Mouse (Mus musculus) neural tube, embryonic 11.5 days (tissue): Measurements from ENCODE around the gene Gab2. TPM values are rescaled to one million over a fixed set of nuclear protein-coding genes. Genes with fewer than 3 reads are reported as not detected.

Source experiments
- ATAC-seq: fragments of 200-750 bp; cut with Nextera tagmentation; 2 replicates; pipeline ENCODE4 v1.8.0; 2017; ENCODE audit warnings: moderate number of reproducible peaks, mild to moderate bottlenecking, moderate TSS enrichment, moderate library complexity; ENCODE audit not compliant: insufficient read depth, low FRiP score, low TSS enrichment
- DNase-seq: peaks from one replicate; pipeline ENCODE4 v3.0.0-alpha.2; 2015; ENCODE audit warnings: low spot score
- H3K27ac ChIP-seq: fragments of 300-500 bp; sonication (generic); 2 replicates; pipeline ENCODE4 v1.5.1; 2014; ENCODE audit warnings: low read depth, mild to moderate bottlenecking, low read length
- H3K27me3 ChIP-seq: fragments of 300-500 bp; sonication (generic); 2 replicates; pipeline ENCODE4 v1.6.1; 2014; ENCODE audit warnings: mild to moderate bottlenecking, low read length, mixed read lengths; ENCODE audit not compliant: control insufficient read depth, insufficient read depth
- H3K36me3 ChIP-seq: fragments of 300-500 bp; sonication (generic); 2 replicates; pipeline ENCODE4 v1.6.1; 2014; ENCODE audit warnings: mild to moderate bottlenecking, low read length, moderate library complexity, mixed read lengths; ENCODE audit not compliant: control insufficient read depth, insufficient read depth
- H3K4me1 ChIP-seq: fragments of 300-500 bp; sonication (generic); 2 replicates; pipeline ENCODE4 v1.6.1; 2014; ENCODE audit warnings: low read length, mixed read lengths; ENCODE audit not compliant: control insufficient read depth, insufficient read depth
- H3K4me2 ChIP-seq: fragments of 300-500 bp; sonication (generic); 2 replicates; pipeline ENCODE4 v1.6.1; 2014; ENCODE audit warnings: low read depth, mild to moderate bottlenecking, moderate library complexity
- H3K4me3 ChIP-seq: fragments of 300-500 bp; sonication (generic); 2 replicates; pipeline ENCODE4 v1.5.1; 2014; ENCODE audit warnings: low read depth, low read length
- H3K9ac ChIP-seq: fragments of 300-500 bp; sonication (generic); 2 replicates; pipeline ENCODE4 v1.6.1; 2014; ENCODE audit warnings: mild to moderate bottlenecking, low read length
- H3K9me3 ChIP-seq: fragments of 300-500 bp; sonication (generic); 2 replicates; pipeline ENCODE4 v1.6.1; 2016; ENCODE audit warnings: low read length; ENCODE audit not compliant: control insufficient read depth
- WGBS: fragments of 180-500 bp; shearing (Covaris S2); extraction: QIAGEN DNeasy Blood & Tissue Kit; methylation state at CpG from one replicate; pipeline ENCODE4 v1.1.7; 2014; 5-methylcytosine and 5-hydroxymethylcytosine counted together
- polyA plus RNA-seq: library from polyadenylated mRNA; unstranded; fragments of >200 nt; fragmentation: Nextera tagmentation; extraction: Ambion mirVana; gene quantifications from 2 replicates; pipeline ENCODE4 v1.2.1, GENCODE M21; 2014

Gab2 gene
- polyA plus RNA-seq, 1 experiment from 2014 or later = 12.9 TPM

- Histone ChIP-seq H3K9ac (peak overlapping the region; percentile 4; the same call in 1 of the 2 replicates), H3K27me3 (peaks cover 27% of the 10 kb centered on the region), H3K4me1 (peaks cover 7% of the 10 kb centered on the region; the same call in 1 of the 2 replicates), H3K4me3 (peak overlapping the region; percentile 20), H3K9me3 (no peaks in the 10 kb centered on the region), H3K4me2 (peak overlapping the region; percentile 35), H3K27ac (no peak overlapping the region), H3K36me3 (no peaks in the 10 kb centered on the region)
- WGBS = 11% methylated on average over 91 of the region's 96 CpGs
- ATAC-seq (peak; percentile 25; the same call in 1 of the 2 replicates), DNase-seq (peak; percentile 45)
Measured at GRCm38 (mm10) chr7:97325156-97325985, 244.0 kb downstream of the Gab2 start.

- Histone ChIP-seq H3K36me3 (no peaks in the 10 kb centered on the region), H3K9ac (no peak overlapping the region), H3K27me3 (peaks cover 27% of the 10 kb centered on the region), H3K4me2 (no peak overlapping the region), H3K4me1 (peaks cover 9% of the 10 kb centered on the region; the same call in 1 of the 2 replicates), H3K27ac (no peak overlapping the region), H3K9me3 (no peaks in the 10 kb centered on the region), H3K4me3 (no peak overlapping the region)
- no peak for ATAC-seq
- no peak for DNase-seq
- WGBS = 90% methylated on average over 4 of the region's 4 CpGs
Measured at GRCm38 (mm10) chr7:97327376-97327775, 246.0 kb downstream of the Gab2 start.

- ATAC-seq (no peak), DNase-seq (no peak)
- Histone ChIP-seq H3K4me1 (peaks cover 11% of the 10 kb centered on the region), H3K27me3 (peaks cover 27% of the 10 kb centered on the region), H3K4me2 (no peak overlapping the region), H3K4me3 (no peak overlapping the region), H3K36me3 (no peaks in the 10 kb centered on the region), H3K9me3 (no peaks in the 10 kb centered on the region), H3K9ac (no peak overlapping the region), H3K27ac (no peak overlapping the region)
- WGBS = 71% methylated on average over 13 of the region's 13 CpGs
Measured at GRCm38 (mm10) chr7:97328891-97329588, 247.7 kb downstream of the Gab2 start.

- DNase-seq = no peak
- WGBS = 94% methylated on average over 3 of the region's 3 CpGs
Measured at GRCm38 (mm10) chr7:97329676-97330075, 248.3 kb downstream of the Gab2 start.

GRCm38 (mm10) chr7:97330931-97331645 is 249.7 kb downstream of the Gab2 start:
- Histone ChIP-seq H3K27ac (no peak overlapping the region), H3K9me3 (no peaks in the 10 kb centered on the region), H3K36me3 (no peaks in the 10 kb centered on the region), H3K4me1 (peaks cover 5% of the 10 kb centered on the region; the same call in 1 of the 2 replicates), H3K9ac (peak overlapping the region; percentile 71), H3K4me2 (peak overlapping the region; percentile 78), H3K27me3 (peaks cover 6% of the 10 kb centered on the region), H3K4me3 (peak overlapping the region; percentile 80)
- DNase-seq (no peak), ATAC-seq (no peak)
- 75% methylated on average over 11 of the region's 11 CpGs for WGBS

More at GRCm38 (mm10) chr7:97329676-97330075, 248.3 kb downstream of the Gab2 start:
- Histone ChIP-seq H3K9ac (no peak overlapping the region), H3K27ac (no peak overlapping the region), H3K9me3 (no peaks in the 10 kb centered on the region), H3K4me1 (peaks cover 11% of the 10 kb centered on the region), H3K4me3 (no peak overlapping the region), H3K36me3 (no peaks in the 10 kb centered on the region), H3K27me3 (peaks cover 21% of the 10 kb centered on the region), H3K4me2 (no peak overlapping the region)
- ATAC-seq = no peak

GRCm38 (mm10) chr7:97331726-97332666 is 250.6 kb downstream of the Gab2 start, which contains the start of the genes Usp35 and Kctd21:
Gene Usp35 (minus strand): TSS chr7:97332020.
Gene Kctd21 (plus strand): TSS chr7:97332327.
- peak; percentile 97 for DNase-seq
- no peaks in the 10 kb centered on the region for H3K9me3 ChIP-seq
- H3K4me2 ChIP-seq = peak within 1 kb of the TSS; percentile 78
- H3K27me3 ChIP-seq = no peaks in the 10 kb centered on the region
- H3K9ac ChIP-seq = peak within 1 kb of the TSS; percentile 71
- H3K27ac ChIP-seq = 0 out of 2 replicates have a peak within 1 kb of the TSS, but pooled peaks have one; percentile 14
- peaks cover 5% of the 10 kb centered on the region; the same call in 1 of the 2 replicates for H3K4me1 ChIP-seq
- peak within 1 kb of the TSS; percentile 80 for H3K4me3 ChIP-seq
- 1% methylated on average over 66 of the region's 68 CpGs for WGBS
- H3K36me3 ChIP-seq = no peaks in the 10 kb centered on the region
- ATAC-seq = peak; percentile 98

- Histone ChIP-seq H3K27me3 (no peaks in the 10 kb centered on the region), H3K4me2 (peak overlapping the region; percentile 49), H3K4me1 (peaks cover 5% of the 10 kb centered on the region; the same call in 1 of the 2 replicates), H3K27ac (no peak overlapping the region), H3K9ac (peak overlapping the region; percentile 68), H3K4me3 (peak overlapping the region; percentile 80), H3K9me3 (no peaks in the 10 kb centered on the region), H3K36me3 (no peaks in the 10 kb centered on the region)
- WGBS = 7% methylated on average over 9 of the region's 9 CpGs
- ATAC-seq (no peak), DNase-seq (no peak)
Measured at GRCm38 (mm10) chr7:97332667-97333041, 251.3 kb downstream of the Gab2 start.
